ENCODE assay signal across 9 mouse cellular contexts in the genomic region with DNA sequence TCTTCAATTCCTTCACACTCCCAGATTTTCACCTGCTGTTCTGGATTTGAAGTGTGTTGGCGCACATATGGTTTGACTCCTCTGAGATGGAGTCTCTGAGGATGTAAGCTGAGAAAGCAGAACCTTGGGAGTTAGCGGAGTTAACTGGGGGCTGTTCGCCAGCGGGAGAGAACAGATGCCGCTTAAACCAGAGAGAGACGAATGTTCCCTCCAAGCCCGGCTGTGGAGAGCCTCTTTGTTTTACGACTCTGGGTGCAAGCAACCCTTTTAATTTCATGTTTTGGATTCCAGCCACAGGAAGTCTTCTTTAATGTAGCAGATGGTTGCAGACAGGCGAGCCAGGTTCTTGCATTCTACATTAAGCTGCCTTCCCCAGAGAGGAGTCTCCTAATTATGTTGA. TPM values are rescaled to one million over a fixed set of nuclear protein-coding genes. Genes with fewer than 3 reads are reported as not detected.
DNase-seq lines count a peak whose midpoint lies in the region; ATAC-seq lines count a peak whose summit lies in the region.
"Had no signal": no experiment of that assay in that cellular context is flagged by ENCODE, and none has a peak within 500 bp of the region (broad histone marks: within the 10 kb centered on the region; RNA-seq: fewer than 3 reads in every experiment).

No protein-coding gene starts in this region.

- H3K27me3 ChIP-seq in kidney, embryonic 15.5 days, result no peaks in the 10 kb centered on the region
- H3K27me3 ChIP-seq in hindbrain, embryonic 10.5 days (ENCODE audit: insufficient read depth, poor library complexity, severe bottlenecking), result no peaks in the 10 kb centered on the region

- H3K9me3 ChIP-seq in kidney, embryonic 15.5 days (replicated peaks), result no peaks in the 10 kb centered on the region
- H3K9me3 ChIP-seq in hindbrain, embryonic 10.5 days, result no peaks in the 10 kb centered on the region

- no peaks in the 10 kb centered on the region for H3K36me3 ChIP-seq in kidney, embryonic 15.5 days
- no peaks in the 10 kb centered on the region for H3K36me3 ChIP-seq in hindbrain, embryonic 10.5 days

- intact Hi-C loops in left cerebral cortex, postnatal 10 days (cut with DNase I), result no loop called here

- no peak for DNase-seq in kidney, adult 9 months
- DNase-seq in cerebellum, postnatal 25 days, result peak; percentile 64 to 74
- DNase-seq in hindbrain, embryonic 10.5 days (ENCODE audit: low spot score), result peak; percentile 29
- peak; percentile 52 to 82 for DNase-seq in left cerebral cortex, postnatal 10 days (ENCODE audit: extremely low spot score in 1 of 2, low spot score in 2 of 2)
- peak; percentile 67 for DNase-seq in retina, postnatal 1 day
- no peak for DNase-seq in adipocyte (ENCODE audit: low spot score)

- 6% methylated on average over 9 of the region's 9 CpGs for WGBS in kidney, embryonic 15.5 days
- WGBS in hindbrain, embryonic 10.5 days, result 37% methylated on average over 9 of the region's 9 CpGs

- H3K27ac ChIP-seq in kidney, embryonic 15.5 days, result peak overlapping the region; percentile 61
- peak overlapping the region; percentile 73 for H3K27ac ChIP-seq in hindbrain, embryonic 10.5 days

- H3K4me3 ChIP-seq in kidney, embryonic 15.5 days (replicated peaks), result no peak overlapping the region
- H3K4me3 ChIP-seq in hindbrain, embryonic 10.5 days, result no peak overlapping the region

- peak overlapping the region; percentile 7; the same call in 1 of the 2 replicates for H3K4me2 ChIP-seq in kidney, embryonic 15.5 days

- ATAC-seq in kidney, embryonic 15.5 days (replicated peaks; ENCODE audit: low FRiP score), result no peak
- no peak for ATAC-seq in monocyte, adult 5-6 weeks (replicated peaks; ENCODE audit: insufficient number of reproducible peaks, low FRiP score, low TSS enrichment, poor library complexity, severe bottlenecking)

- H3K9ac ChIP-seq in kidney, embryonic 15.5 days, result no peak overlapping the region

- H3K4me1 ChIP-seq in kidney, embryonic 15.5 days, result peaks cover 48% of the 10 kb centered on the region
- H3K4me1 ChIP-seq in hindbrain, embryonic 10.5 days (replicated peaks), result peaks cover 36% of the 10 kb centered on the region

RNA-seq across cellular contexts. Expression of a gene that starts 4.4 kb away (rescaled TPM):
- polyA plus RNA-seq in kidney, embryonic 15.5 days (2015; fragmentation: Nextera tagmentation; extraction: Ambion mirVana), result 33.3 and 34.6 TPM in 2 replicates
- polyA plus RNA-seq in hindbrain, embryonic 10.5 days (2016; fragmentation: Nextera tagmentation; extraction: Ambion mirVana), result 31.4 and 34.4 TPM in 2 replicates
- total RNA-seq in left cerebral cortex, postnatal 10 days (2021), result 10 to 100 TPM; 22.3 to 23.0 TPM
- total RNA-seq in monocyte, adult 5-6 weeks (2017), result 19.5 to 20.2 TPM (median 19.5 TPM) in 3 replicates

RNA-seq across cellular contexts. Expression of a gene that starts 55.2 kb away (rescaled TPM):
- not detected in 2 replicates for polyA plus RNA-seq in kidney, embryonic 15.5 days (2015; fragmentation: Nextera tagmentation; extraction: Ambion mirVana)
- 0.21 TPM in 1 of 2 replicates, not detected in the other for polyA plus RNA-seq in hindbrain, embryonic 10.5 days (2016; fragmentation: Nextera tagmentation; extraction: Ambion mirVana)
- total RNA-seq in left cerebral cortex, postnatal 10 days (2021), result 10 to 100 TPM in 1 of 2 experiments, 1 to 10 TPM in 1; 6.9 to 13.1 TPM
- not detected in 3 replicates for total RNA-seq in monocyte, adult 5-6 weeks (2017)
- total RNA-seq: hematopoietic stem cell, adult 5-6 weeks had no signal

Comparison
In these comparisons a context has a peak if more than half of its experiments do, and no peak if none do; other contexts are left out.
1. DNase-seq: peak in cerebellum, postnatal 25 days (2 of 2), hindbrain, embryonic 10.5 days (single experiment), left cerebral cortex, postnatal 10 days (2 of 2) and retina, postnatal 1 day (single experiment); none in kidney, adult 9 months (single experiment) and adipocyte (single experiment).